Mouse (Mus musculus): ENCODE results near the gene Copz2.

- TF ChIP-seq CTCF (conservative IDR thresholded peaks at IDR 0.05; ENCODE audit: low read length) (no peak), POU5F1 (IDR thresholded peaks at IDR 0.05; ENCODE audit: borderline replicate concordance, low read length) (no peak)
Observed at GRCm38 (mm10) chr11:96839877-96840276, 9.8 kb upstream of the Copz2 start.

All from E14TG2a.4 (cell line).